Mouse (Mus musculus) forebrain, embryonic 11.5 days (tissue): Measurements from ENCODE around the gene P2ry10b. TPM values are rescaled to one million over a fixed set of nuclear protein-coding genes. Genes with fewer than 3 reads are reported as not detected.

Experiments
- ATAC-seq: fragments of 200-750 bp; cut with Nextera tagmentation; replicated peaks from 2 replicates; pipeline ENCODE4 v1.8.0; 2017; ENCODE audit warnings: moderate TSS enrichment; ENCODE audit not compliant: low FRiP score
- DNase-seq: peaks from one replicate; pipeline ENCODE4 v3.0.0-alpha.2; 2017; ENCODE audit warnings: low spot score
- H3K27ac ChIP-seq: fragments of 300-500 bp; sonication (generic); 2 replicates; pipeline ENCODE4 v1.5.1; 2014; ENCODE audit warnings: low read depth, low read length
- H3K27me3 ChIP-seq: fragments of 300-500 bp; sonication (generic); 2 replicates; pipeline ENCODE4 v1.6.1; 2014; ENCODE audit warnings: mild to moderate bottlenecking, low read length, mixed read lengths; ENCODE audit not compliant: control insufficient read depth, insufficient read depth
- H3K36me3 ChIP-seq: fragments of 300-500 bp; sonication (generic); 2 replicates; pipeline ENCODE4 v1.6.1; 2014; ENCODE audit warnings: mild to moderate bottlenecking, low read length, moderate library complexity, mixed read lengths; ENCODE audit not compliant: control insufficient read depth, insufficient read depth
- H3K4me1 ChIP-seq: fragments of 300-500 bp; sonication (generic); replicated peaks from 2 replicates; pipeline ENCODE4 v1.6.1; 2014; ENCODE audit warnings: low read length, mixed read lengths; ENCODE audit not compliant: control insufficient read depth, insufficient read depth
- H3K4me2 ChIP-seq: fragments of 300-500 bp; sonication (generic); 2 replicates; pipeline ENCODE4 v1.6.1; 2014; ENCODE audit warnings: low read depth, mild to moderate bottlenecking, low read length, moderate library complexity, mixed read lengths; ENCODE audit not compliant: severe bottlenecking
- H3K4me3 ChIP-seq: fragments of 300-500 bp; sonication (generic); 2 replicates; pipeline ENCODE4 v1.5.1; 2014; ENCODE audit warnings: low read depth, low read length
- H3K9ac ChIP-seq: fragments of 300-500 bp; sonication (generic); 2 replicates; pipeline ENCODE4 v1.6.1; 2014; ENCODE audit warnings: low read length
- H3K9me3 ChIP-seq: fragments of 300-500 bp; sonication (generic); 2 replicates; pipeline ENCODE4 v1.6.1; 2016; ENCODE audit warnings: low read length, mixed read lengths; ENCODE audit not compliant: control insufficient read depth
- whole genome bisulfite sequencing: fragments of 180-500 bp; shearing (Covaris S2); extraction: QIAGEN DNeasy Blood & Tissue Kit; methylation state at CpG from one replicate; pipeline ENCODE4 v1.1.7; 2014; 5-methylcytosine and 5-hydroxymethylcytosine counted together
- polyA plus RNA-seq: library from polyadenylated mRNA; unstranded; fragments of >200 nt; fragmentation: Nextera tagmentation; extraction: Ambion mirVana; gene quantifications from 2 replicates; pipeline ENCODE4 v1.2.1, GENCODE M21; 2014

Gene P2ry10b
- polyA plus RNA-seq, 1 experiment from 2014 or later, result 0.86 TPM

DNA sequence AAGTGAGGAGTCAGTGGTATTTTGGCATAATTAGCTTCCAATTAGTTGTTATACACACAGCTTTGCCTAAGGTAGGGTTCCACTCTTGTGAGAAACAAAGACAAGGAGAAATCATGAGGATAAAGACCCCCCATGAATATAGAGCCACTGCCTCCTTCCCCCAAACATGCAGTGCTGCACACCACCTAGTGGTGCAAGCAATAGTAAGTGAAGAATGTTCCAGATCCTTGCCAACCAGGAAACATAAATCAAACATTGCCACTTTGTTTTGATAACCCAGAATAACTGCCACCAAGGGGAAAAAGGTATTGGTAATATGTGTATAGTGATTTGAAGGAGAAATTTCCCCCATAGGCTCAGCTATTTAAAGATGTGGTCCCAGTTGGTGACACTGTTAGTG lies 11.8 kb downstream of the P2ry10b start:
- Histone ChIP-seq H3K9me3 (no peaks in the 10 kb centered on the region), H3K36me3 (no peaks in the 10 kb centered on the region), H3K4me3 (no peak overlapping the region), H3K4me2 (no peak overlapping the region), H3K27me3 (no peaks in the 10 kb centered on the region), H3K9ac (no peak overlapping the region), H3K27ac (no peak overlapping the region), H3K4me1 (no peaks in the 10 kb centered on the region)
- DNase-seq (no peak), ATAC-seq (no peak)

DNA sequence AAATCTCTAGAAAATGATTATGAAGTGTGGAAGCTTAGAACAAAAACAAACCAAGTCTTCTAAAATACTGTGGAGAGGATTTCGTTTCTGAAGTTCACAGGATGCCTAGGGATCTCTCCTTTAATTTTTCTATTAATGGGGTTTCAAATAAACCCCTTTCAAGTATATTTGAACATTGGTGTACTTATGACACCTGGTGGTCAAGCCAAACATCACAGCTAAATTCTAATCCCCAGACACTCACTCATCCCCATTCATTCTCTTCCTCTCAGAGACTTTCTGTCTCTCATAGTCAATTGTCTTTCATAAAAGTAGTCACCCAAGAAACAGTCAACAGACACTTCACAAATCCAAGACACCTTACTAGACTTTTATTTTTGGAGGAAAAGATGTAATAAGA lies 19.6 kb downstream of the P2ry10b start:
- no peaks in the 10 kb centered on the region for H3K27me3 ChIP-seq
- ATAC-seq (no peak), DNase-seq (no peak)
- WGBS, result 13% methylated on average over 1 of the region's 1 CpGs
- no peak overlapping the region for H3K4me2 ChIP-seq
- no peaks in the 10 kb centered on the region for H3K4me1 ChIP-seq
- no peak overlapping the region for H3K4me3 ChIP-seq
- H3K36me3 ChIP-seq, result no peaks in the 10 kb centered on the region
- no peaks in the 10 kb centered on the region for H3K9me3 ChIP-seq
- no peak overlapping the region for H3K9ac ChIP-seq
- H3K27ac ChIP-seq, result no peak overlapping the region

DNA sequence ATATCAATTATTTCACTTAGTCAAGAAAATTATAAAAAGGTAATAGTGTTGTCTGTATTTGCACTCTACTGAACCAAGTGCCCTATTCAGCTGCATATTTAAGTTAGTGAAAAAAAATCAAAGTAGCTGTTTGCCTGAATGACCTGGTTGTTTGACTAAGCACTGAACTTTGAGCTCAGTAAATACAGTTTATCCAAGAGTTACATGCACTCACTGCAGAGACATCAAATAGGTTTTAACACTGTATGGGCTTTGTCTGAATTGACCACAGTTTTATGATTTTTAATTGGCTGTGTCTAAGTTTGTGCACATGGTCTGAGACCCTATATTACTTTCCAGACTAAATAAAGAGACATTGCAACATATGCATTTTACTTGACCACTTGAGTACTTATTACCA lies 20.4 kb downstream of the P2ry10b start:
- Histone ChIP-seq H3K27ac (no peak overlapping the region), H3K4me3 (no peak overlapping the region)
- ATAC-seq, result no peak

DNA sequence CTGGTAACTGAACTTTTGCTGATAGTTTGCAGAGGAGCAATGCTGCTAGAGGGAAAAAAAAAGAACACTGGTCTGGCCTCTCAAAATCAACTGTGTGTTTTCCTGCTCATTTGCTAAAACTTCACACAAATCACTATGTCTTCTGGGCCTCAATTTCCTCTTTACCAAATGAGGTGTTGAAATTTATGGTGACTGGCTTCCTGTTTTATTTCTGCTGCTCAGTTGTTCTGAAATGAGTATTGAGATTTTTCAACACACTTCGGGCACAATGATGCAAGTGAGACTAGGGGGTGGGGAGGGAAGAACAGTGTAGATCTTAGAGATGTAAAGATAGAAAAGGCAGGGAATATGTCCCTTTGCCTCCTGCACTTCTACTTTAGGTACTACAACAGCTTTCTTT lies 30.0 kb downstream of the P2ry10b start:
- Histone ChIP-seq H3K27me3 (no peaks in the 10 kb centered on the region), H3K9ac (no peak overlapping the region), H3K36me3 (no peaks in the 10 kb centered on the region), H3K4me1 (no peaks in the 10 kb centered on the region), H3K27ac (no peak overlapping the region), H3K4me2 (no peak overlapping the region), H3K9me3 (no peaks in the 10 kb centered on the region), H3K4me3 (no peak overlapping the region)
- no peak for ATAC-seq
- 68% methylated on average over 1 of the region's 1 CpGs for WGBS
- no peak for DNase-seq

More for the DNA sequence above, 20.4 kb downstream of the P2ry10b start:
- DNase-seq, result no peak
- Histone ChIP-seq H3K9me3 (no peaks in the 10 kb centered on the region), H3K9ac (no peak overlapping the region), H3K4me2 (no peak overlapping the region), H3K36me3 (no peaks in the 10 kb centered on the region), H3K4me1 (no peaks in the 10 kb centered on the region), H3K27me3 (no peaks in the 10 kb centered on the region)

DNA sequence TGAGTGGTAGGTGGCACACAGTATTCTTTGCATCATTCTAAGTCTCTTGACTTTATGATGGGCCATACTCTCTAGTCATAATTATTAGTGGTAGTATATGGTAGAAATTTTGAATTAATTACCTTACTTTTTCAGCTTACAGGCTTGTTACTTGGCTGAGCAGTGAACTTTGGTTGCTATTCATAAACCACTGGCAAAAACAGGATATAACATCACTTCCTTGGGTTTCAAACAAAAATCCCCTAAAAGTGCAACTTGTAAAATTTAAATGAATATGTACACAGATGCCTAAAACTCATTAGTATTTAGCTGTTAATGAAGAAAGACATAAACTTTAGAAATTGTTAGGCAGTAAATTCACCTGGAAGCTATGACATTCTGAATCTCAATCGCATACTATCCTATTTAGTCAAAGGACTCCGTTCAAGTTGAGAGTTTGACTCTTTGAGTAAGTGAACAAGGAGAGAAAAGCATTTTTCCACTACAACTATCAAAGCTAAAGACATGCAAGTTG lies 68.9 kb downstream of the P2ry10b start:
- no peak overlapping the region for H3K9ac ChIP-seq
- no peak for ATAC-seq
- WGBS, result 90% methylated on average over 2 of the region's 2 CpGs

More for the DNA sequence above, 68.9 kb downstream of the P2ry10b start:
- H3K27ac ChIP-seq, result no peak overlapping the region
- no peaks in the 10 kb centered on the region for H3K4me1 ChIP-seq
- no peak overlapping the region for H3K4me2 ChIP-seq
- DNase-seq, result no peak
- no peaks in the 10 kb centered on the region for H3K27me3 ChIP-seq
- no peaks in the 10 kb centered on the region for H3K36me3 ChIP-seq
- no peaks in the 10 kb centered on the region for H3K9me3 ChIP-seq
- no peak overlapping the region for H3K4me3 ChIP-seq

Other genes with a start within 250 kb of the P2ry10b start
- 12.8 and 13.3 TPM in 2 replicates for gene Lpar4, start 228.3 kb upstream of the P2ry10b start, polyA plus RNA-seq
- gene P2ry10, start 60.4 kb upstream of the P2ry10b start, polyA plus RNA-seq, result not detected in 2 replicates
- not detected in 2 replicates for gene Gpr174, start 107.0 kb downstream of the P2ry10b start, polyA plus RNA-seq